Mouse (Mus musculus) gastrocnemius, adult 18-20 months (tissue): ENCODE measurements around the gene Wnt7b. TPM values are rescaled to one million over a fixed set of nuclear protein-coding genes. Genes with fewer than 3 reads are reported as not detected.

Experiments
- DNase-seq: peaks from one replicate; pipeline ENCODE4 v3.0.0; 2021; ENCODE audit warnings: low spot score
- long read RNA-seq, 2 experiments: library from polyadenylated mRNA; stranded (forward); transcript quantifications; one replicate each; pipeline ENCODE4 v2.0.0; 2021
- total RNA-seq, 2 experiments: library from RNA; stranded (reverse); gene quantifications; 2 replicates each; pipeline ENCODE4 v1.2.3; 2021

Wnt7b gene
- under 1 TPM in 1 of 2 experiments, not detected in 1; 0.07 TPM for total RNA-seq
- long read RNA-seq, experiment 1, result 0 reads
- long read RNA-seq, experiment 2, result 0 reads

- DNase-seq, result no peak
Observed at GRCm38 (mm10) chr15:85582356-85582910, at the start of gene Wnt7b. Gene Wnt7b, minus strand, starts transcription at chr15:85582473.

- no peak for DNase-seq
Observed at GRCm38 (mm10) chr15:85631591-85631990, 49.3 kb upstream of the Wnt7b start.

GRCm38 (mm10) chr15:85629924-85630545 lies 47.8 kb upstream of the Wnt7b start:
- no peak for DNase-seq

GRCm38 (mm10) chr15:85625666-85626279 lies 43.5 kb upstream of the Wnt7b start:
- DNase-seq, result no peak

- DNase-seq, result no peak
Observed at GRCm38 (mm10) chr15:85622213-85622612, 39.9 kb upstream of the Wnt7b start.

GRCm38 (mm10) chr15:85615537-85616100 lies 33.3 kb upstream of the Wnt7b start:
- no peak for DNase-seq

- no peak for DNase-seq
Observed at GRCm38 (mm10) chr15:85615075-85615474, 32.8 kb upstream of the Wnt7b start.

GRCm38 (mm10) chr15:85613358-85614266 lies 31.3 kb upstream of the Wnt7b start:
- no peak for DNase-seq

- peak; percentile 59 for DNase-seq
Observed at GRCm38 (mm10) chr15:85612660-85613357, 30.5 kb upstream of the Wnt7b start.

- DNase-seq, result peak; percentile 84
Observed at GRCm38 (mm10) chr15:85611701-85612520, 29.6 kb upstream of the Wnt7b start.

- peak; percentile 90 for DNase-seq
Observed at GRCm38 (mm10) chr15:85610618-85611218, 28.4 kb upstream of the Wnt7b start.

GRCm38 (mm10) chr15:85610120-85610519 lies 27.8 kb upstream of the Wnt7b start:
- no peak for DNase-seq

GRCm38 (mm10) chr15:85609266-85610004 lies 27.2 kb upstream of the Wnt7b start:
- no peak for DNase-seq

- DNase-seq, result no peak
Observed at GRCm38 (mm10) chr15:85605962-85606610, 23.8 kb upstream of the Wnt7b start.

GRCm38 (mm10) chr15:85604938-85605337 lies 22.7 kb upstream of the Wnt7b start:
- DNase-seq, result no peak

GRCm38 (mm10) chr15:85604507-85604906 lies 22.2 kb upstream of the Wnt7b start:
- no peak for DNase-seq

- DNase-seq, result peak; percentile 61
Observed at GRCm38 (mm10) chr15:85603422-85603821, 21.1 kb upstream of the Wnt7b start.

GRCm38 (mm10) chr15:85602733-85603132 lies 20.5 kb upstream of the Wnt7b start:
- DNase-seq, result no peak
